Mouse (Mus musculus) common myeloid progenitor, adult 5-6 weeks (primary cell): Measurements from ENCODE around the gene Man2a1. TPM values are rescaled to one million over a fixed set of nuclear protein-coding genes. Genes with fewer than 3 reads are reported as not detected.

Experiments
- ATAC-seq: replicated peaks from 2 replicates; pipeline ENCODE4 v1.8.0; 2016; ENCODE audit warnings: low read depth, mild to moderate bottlenecking, moderate TSS enrichment, inconsistent platforms; ENCODE audit not compliant: poor library complexity, severe bottlenecking
- total RNA-seq: library from RNA; stranded (forward); fragments of 200-1000, 187-1606 nt; gene quantifications from 2 replicates; pipeline ENCODE4 v1.2.3, GENCODE M21; 2017

The Man2a1 gene
- total RNA-seq, 1 experiment from 2014 or later: 21.5 TPM

- ATAC-seq: peak; percentile 84
Measured at GRCm38 (mm10) chr17:64622352-64622886, 21.9 kb downstream of the Man2a1 start.

GRCm38 (mm10) chr17:64624439-64624838 is 23.9 kb downstream of the Man2a1 start:
- no peak for ATAC-seq

- ATAC-seq: no peak
Measured at GRCm38 (mm10) chr17:64628796-64629195, 28.3 kb downstream of the Man2a1 start.

GRCm38 (mm10) chr17:64629486-64629885 is 28.9 kb downstream of the Man2a1 start:
- ATAC-seq: no peak

GRCm38 (mm10) chr17:64630506-64630905 is 30.0 kb downstream of the Man2a1 start:
- no peak for ATAC-seq

GRCm38 (mm10) chr17:64637868-64638537 is 37.5 kb downstream of the Man2a1 start:
- no peak for ATAC-seq

GRCm38 (mm10) chr17:64641376-64641775 is 40.8 kb downstream of the Man2a1 start:
- ATAC-seq: no peak

GRCm38 (mm10) chr17:64643644-64644043 is 43.1 kb downstream of the Man2a1 start:
- ATAC-seq: no peak

GRCm38 (mm10) chr17:64644888-64645605 is 44.5 kb downstream of the Man2a1 start:
- no peak for ATAC-seq

- ATAC-seq: no peak
Measured at GRCm38 (mm10) chr17:64647396-64647795, 46.9 kb downstream of the Man2a1 start.

GRCm38 (mm10) chr17:64650702-64651101 is 50.2 kb downstream of the Man2a1 start:
- ATAC-seq: no peak

- no peak for ATAC-seq
Measured at GRCm38 (mm10) chr17:64653621-64654020, 53.1 kb downstream of the Man2a1 start.

GRCm38 (mm10) chr17:64659682-64660081 is 59.1 kb downstream of the Man2a1 start:
- no peak for ATAC-seq

GRCm38 (mm10) chr17:64666518-64666917 is 66.0 kb downstream of the Man2a1 start:
- ATAC-seq: no peak

GRCm38 (mm10) chr17:64668504-64668903 is 68.0 kb downstream of the Man2a1 start:
- ATAC-seq: peak; percentile 98

- no peak for ATAC-seq
Measured at GRCm38 (mm10) chr17:64674401-64674800, 73.9 kb downstream of the Man2a1 start.

GRCm38 (mm10) chr17:64674980-64675379 is 74.4 kb downstream of the Man2a1 start:
- no peak for ATAC-seq

GRCm38 (mm10) chr17:64676735-64677469 is 76.4 kb downstream of the Man2a1 start:
- ATAC-seq: no peak

- no peak for ATAC-seq
Measured at GRCm38 (mm10) chr17:64681461-64681860, 80.9 kb downstream of the Man2a1 start.

GRCm38 (mm10) chr17:64681927-64682326 is 81.4 kb downstream of the Man2a1 start:
- no peak for ATAC-seq

GRCm38 (mm10) chr17:64684088-64684487 is 83.6 kb downstream of the Man2a1 start:
- ATAC-seq: no peak
